Mouse (Mus musculus): ENCODE results near the gene Anapc15-ps. TPM values are rescaled to one million over a fixed set of nuclear protein-coding genes. Genes with fewer than 3 reads are reported as not detected.

Anapc15-ps gene
- 0.47 TPM in 1 of 2 replicates, not detected in the other for polyA plus RNA-seq (2012; rRNA removed)

GRCm38 (mm10) chr10:95673351-95673750 is at the start of gene Anapc15-ps:
Gene Anapc15-ps, minus strand, starts transcription at chr10:95673451.

Other genes with a start within 250 kb of the Anapc15-ps start
- gene Mrpl42, start 171.5 kb downstream of the Anapc15-ps start, polyA plus RNA-seq (2012; rRNA removed), result 185 and 204 TPM in 2 replicates
- 227 and 257 TPM in 2 replicates for gene Ube2n, start 158.3 kb downstream of the Anapc15-ps start, polyA plus RNA-seq (2012; rRNA removed)
- gene Nudt4, start 109.3 kb downstream of the Anapc15-ps start, polyA plus RNA-seq (2012; rRNA removed), result 56.7 and 62.5 TPM in 2 replicates
- not detected in 2 replicates for gene Gm33543, start 169.5 kb upstream of the Anapc15-ps start, polyA plus RNA-seq (2012; rRNA removed)